Mouse (Mus musculus) bone marrow macrophage, adult 2 months (primary cell): ENCODE data around the gene Cdrt4. TPM values are rescaled to one million over a fixed set of nuclear protein-coding genes. Genes with fewer than 3 reads are reported as not detected.

ENCODE experiments used
- H3K27ac ChIP-seq: 2 replicates; pipeline ENCODE4 v1.5.1; 2012; ENCODE audit warnings: low read depth, low read length; ENCODE audit not compliant: insufficient read depth
- H3K4me1 ChIP-seq: 2 replicates; pipeline ENCODE4 v1.6.1; 2012; ENCODE audit warnings: low read length; ENCODE audit not compliant: control insufficient read depth, insufficient read depth
- H3K4me3 ChIP-seq: 2 replicates; pipeline ENCODE4 v1.5.1; 2012; ENCODE audit warnings: mild to moderate bottlenecking, low read length, moderate library complexity; ENCODE audit not compliant: insufficient read depth
- CTCF ChIP-seq: IDR thresholded peaks from 2 replicates; pipeline ENCODE4 v1.5.1; 2012; ENCODE audit warnings: low read depth, mild to moderate bottlenecking, low read length, moderate library complexity
- POLR2A ChIP-seq: IDR thresholded peaks from 2 replicates; pipeline ENCODE4 v1.6.1; 2012; ENCODE audit warnings: mild to moderate bottlenecking, low read depth, low read length, borderline replicate concordance
- polyA plus RNA-seq: library from polyadenylated mRNA; stranded (reverse); fragments of >200 nt; gene quantifications from 2 replicates; pipeline ENCODE4 v1.2.4, GENCODE M21; 2012; ENCODE audit not compliant: missing spikeins, insufficient read depth, insufficient read length

The Cdrt4 gene
- polyA plus RNA-seq, 1 experiment: not detected

- peaks cover 9% of the 10 kb centered on the region for H3K4me1 ChIP-seq
- no peak overlapping the region for H3K4me3 ChIP-seq
- H3K27ac ChIP-seq: no peak overlapping the region
- TF ChIP-seq CTCF: no peak
- no peak for TF ChIP-seq POLR2A
Observed at GRCm38 (mm10) chr11:62919946-62920742, 30.8 kb upstream of the Cdrt4 start.

GRCm38 (mm10) chr11:62920743-62921050 is 30.3 kb upstream of the Cdrt4 start:
- H3K27ac ChIP-seq: no peak overlapping the region
- no peak overlapping the region for H3K4me3 ChIP-seq
- TF ChIP-seq CTCF: no peak
- peaks cover 9% of the 10 kb centered on the region for H3K4me1 ChIP-seq

GRCm38 (mm10) chr11:62921052-62921977 is 29.7 kb upstream of the Cdrt4 start:
- TF ChIP-seq CTCF (peak; percentile 95), POLR2A (no peak)
- no peak overlapping the region for H3K27ac ChIP-seq

GRCm38 (mm10) chr11:62924091-62924761 is 26.8 kb upstream of the Cdrt4 start:
- peaks cover 4% of the 10 kb centered on the region; the same call in 1 of the 2 replicates for H3K4me1 ChIP-seq
- no peak overlapping the region for H3K4me3 ChIP-seq
- no peak for TF ChIP-seq POLR2A
- no peak for TF ChIP-seq CTCF
- H3K27ac ChIP-seq: no peak overlapping the region

More at GRCm38 (mm10) chr11:62921052-62921977, 29.7 kb upstream of the Cdrt4 start:
- Histone ChIP-seq H3K4me3 (no peak overlapping the region), H3K4me1 (peaks cover 9% of the 10 kb centered on the region)

DNA sequence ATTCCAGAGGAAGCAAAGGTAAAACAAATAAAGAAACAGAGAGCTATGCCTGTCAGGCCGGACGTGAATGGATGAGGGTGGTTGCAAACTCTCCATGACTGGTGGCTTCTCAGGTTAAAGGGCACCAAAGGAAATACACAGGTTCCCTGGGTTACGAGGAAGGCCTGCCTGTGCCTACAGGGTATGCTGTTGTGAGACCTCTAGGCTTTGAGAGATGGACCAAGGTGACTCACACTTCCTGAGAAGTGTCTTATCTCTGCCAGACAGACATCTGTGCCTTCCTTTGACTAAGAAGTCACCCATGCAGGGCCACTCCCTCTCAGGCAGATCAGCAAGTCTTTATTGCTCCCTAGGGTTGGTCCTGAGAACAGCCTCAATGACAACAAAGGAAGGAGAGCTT is 21.2 kb upstream of the Cdrt4 start:
- Histone ChIP-seq H3K4me1 (no peaks in the 10 kb centered on the region), H3K4me3 (no peak overlapping the region), H3K27ac (no peak overlapping the region)
- TF ChIP-seq CTCF (no peak), POLR2A (no peak)

DNA sequence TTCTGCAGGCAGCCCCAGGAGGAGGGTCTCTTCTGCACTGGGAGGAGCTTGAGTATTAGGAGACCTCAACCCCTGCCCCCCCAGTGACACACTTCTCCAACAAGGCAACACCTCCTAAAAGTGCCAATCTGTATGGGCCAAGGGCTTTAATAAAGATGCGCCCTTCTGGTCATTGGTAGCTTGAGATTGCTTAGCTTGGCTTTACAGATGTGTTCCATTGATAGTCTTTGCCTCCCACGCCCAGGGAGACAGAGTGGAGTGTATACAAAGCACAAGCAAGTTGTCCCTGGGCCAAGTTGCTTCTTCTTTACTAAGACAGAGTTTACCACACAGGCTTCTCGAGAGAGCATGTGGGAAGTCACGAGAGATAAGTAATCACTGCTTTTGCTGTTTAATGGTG is 20.4 kb upstream of the Cdrt4 start:
- Histone ChIP-seq H3K4me1 (no peaks in the 10 kb centered on the region), H3K4me3 (no peak overlapping the region), H3K27ac (no peak overlapping the region)
- TF ChIP-seq CTCF (no peak), POLR2A (no peak)

- Histone ChIP-seq H3K4me1 (no peaks in the 10 kb centered on the region), H3K4me3 (no peak overlapping the region), H3K27ac (no peak overlapping the region)
- TF ChIP-seq POLR2A (no peak), CTCF (no peak)
Observed at GRCm38 (mm10) chr11:62931141-62931540, 19.9 kb upstream of the Cdrt4 start.

- Histone ChIP-seq H3K4me1 (peaks cover 4% of the 10 kb centered on the region), H3K27ac (no peak overlapping the region), H3K4me3 (no peak overlapping the region)
- no peak for TF ChIP-seq CTCF
- no peak for TF ChIP-seq POLR2A
Observed at GRCm38 (mm10) chr11:62933099-62933498, 17.9 kb upstream of the Cdrt4 start.

GRCm38 (mm10) chr11:62934795-62935514 is 16.0 kb upstream of the Cdrt4 start:
- no peak overlapping the region for H3K27ac ChIP-seq
- TF ChIP-seq CTCF (no peak), POLR2A (no peak)
- H3K4me3 ChIP-seq: no peak overlapping the region
- H3K4me1 ChIP-seq: peaks cover 4% of the 10 kb centered on the region
